8 mouse cellular contexts compared by ENCODE assay signal in genomic region chr3:145833948-145834538, GRCm38 (mm10).
DNase-seq lines count a peak whose midpoint lies in the region.

No protein-coding gene starts in this region.

- peak; percentile 24 for DNase-seq in gastrocnemius, postnatal 25 days
- no peak for DNase-seq in gastrocnemius, postnatal 4 days (ENCODE audit: low spot score in 2 of 2)
- DNase-seq in brain, adult 2 months (ENCODE audit: low read depth, low spot score): peak; percentile 85
- peak; percentile 59 for DNase-seq in heart, postnatal 4 days
- DNase-seq in lung, postnatal 25 days (ENCODE audit: low spot score): peak; percentile 9
- no peak for DNase-seq in testis, postnatal 14 days (ENCODE audit: low spot score)
- DNase-seq in spleen, adult 18-20 months: no peak
- DNase-seq in thymus, postnatal 25 days: no peak

Comparison
In these comparisons a context has a peak if more than half of its experiments do, and no peak if none do; other contexts are left out.
1. DNase-seq: peak in gastrocnemius, postnatal 25 days (single experiment), brain, adult 2 months (single experiment), heart, postnatal 4 days (single experiment) and lung, postnatal 25 days (single experiment); none in gastrocnemius, postnatal 4 days (0 of 2), testis, postnatal 14 days (single experiment), spleen, adult 18-20 months (0 of 2) and thymus, postnatal 25 days (single experiment).